Mouse (Mus musculus) spleen, adult 2 months (tissue): ENCODE data around the gene Olfr591.

Source experiments
- CTCF ChIP-seq: fragments of 200-500 bp; IDR thresholded peaks from 2 replicates; pipeline ENCODE4 v1.5.1; 2011; ENCODE audit warnings: mild to moderate bottlenecking, inconsistent platforms; ENCODE audit not compliant: insufficient read depth, insufficient read length, insufficient replicate concordance; ENCODE audit errors: extremely low read depth
- POLR2A ChIP-seq: fragments of 200-500 bp; IDR thresholded peaks from 2 replicates; pipeline ENCODE4 v1.6.1; 2011; ENCODE audit warnings: low read depth, low read length, inconsistent platforms

GRCm38 (mm10) chr7:103119406-103119805 lies 58.7 kb downstream of the Olfr591 start:
- TF ChIP-seq CTCF (no peak), POLR2A (no peak)
